Mouse (Mus musculus) cerebellum, adult 2 months (tissue): ENCODE results near the gene Cblc. TPM values are rescaled to one million over a fixed set of nuclear protein-coding genes. Genes with fewer than 3 reads are reported as not detected.

Experiments used
- DNase-seq, 2 experiments: peaks; one replicate each; pipeline ENCODE4 v3.0.0; 2021
- H3K27ac ChIP-seq: fragments of 200-500 bp; 2 replicates; pipeline ENCODE4 v1.5.1; 2012; ENCODE audit warnings: low read length, control low read depth, inconsistent platforms; ENCODE audit not compliant: insufficient read depth
- H3K27me3 ChIP-seq: fragments of 200-500 bp; 2 replicates; pipeline ENCODE4 v1.6.1; 2012; ENCODE audit warnings: inconsistent platforms, mild to moderate bottlenecking, low read length, moderate library complexity; ENCODE audit not compliant: control insufficient read depth, insufficient read depth
- H3K4me1 ChIP-seq: fragments of 200-500 bp; 2 replicates; pipeline ENCODE4 v1.6.1; 2011; ENCODE audit warnings: low read length; ENCODE audit not compliant: control insufficient read depth, insufficient read depth
- H3K4me3 ChIP-seq: fragments of 200-500 bp; replicated peaks from 2 replicates; pipeline ENCODE3; 2011; ENCODE audit warnings: mild to moderate bottlenecking, low read depth, low read length, control low read depth; ENCODE audit not compliant: insufficient read depth
- CTCF ChIP-seq: fragments of 200-500 bp; IDR thresholded peaks from 2 replicates; pipeline ENCODE4 v1.5.1; 2011; ENCODE audit warnings: low read depth, mild to moderate bottlenecking, control low read depth, low read length, moderate library complexity, borderline replicate concordance; ENCODE audit not compliant: insufficient read depth
- POLR2A ChIP-seq: fragments of 200-500 bp; IDR thresholded peaks from 2 replicates; pipeline ENCODE4 v1.6.1; 2011; ENCODE audit warnings: low read length, control low read depth, borderline replicate concordance; ENCODE audit not compliant: insufficient read depth
- WGBS: fragments of 180-500 bp; shearing (Covaris S2); methylation state at CpG from one replicate; pipeline ENCODE4 v1.1.7; 2018; 5-methylcytosine and 5-hydroxymethylcytosine counted together
- polyA plus RNA-seq: library from polyadenylated mRNA; depleted of rRNA; stranded (reverse); fragments of >200 nt; gene quantifications from 2 replicates; pipeline ENCODE4 v1.2.3, GENCODE M21; 2012

Gene Cblc
- polyA plus RNA-seq, 1 experiment = not detected

GRCm38 (mm10) chr7:19769434-19770374 is 26.9 kb downstream of the Cblc start:
- no peaks in the 10 kb centered on the region for H3K4me1 ChIP-seq
- WGBS = 8% methylated on average over 16 of the region's 16 CpGs
- no peaks in the 10 kb centered on the region; the same call in 1 of the 2 replicates for H3K27me3 ChIP-seq
- no peak overlapping the region for H3K4me3 ChIP-seq
- H3K27ac ChIP-seq = no peak overlapping the region
- no peak for DNase-seq
- TF ChIP-seq POLR2A (no peak), CTCF (no peak)

- no peak for DNase-seq
- H3K4me3 ChIP-seq = no peak overlapping the region
- H3K27me3 ChIP-seq = no peaks in the 10 kb centered on the region; the same call in 1 of the 2 replicates
- no peak overlapping the region for H3K27ac ChIP-seq
- TF ChIP-seq CTCF (no peak), POLR2A (no peak)
- 20% methylated on average over 4 of the region's 4 CpGs for WGBS
- H3K4me1 ChIP-seq = no peaks in the 10 kb centered on the region
These were observed 27.6 kb downstream of the Cblc start for GRCm38 (mm10) chr7:19769001-19769400.

DNA sequence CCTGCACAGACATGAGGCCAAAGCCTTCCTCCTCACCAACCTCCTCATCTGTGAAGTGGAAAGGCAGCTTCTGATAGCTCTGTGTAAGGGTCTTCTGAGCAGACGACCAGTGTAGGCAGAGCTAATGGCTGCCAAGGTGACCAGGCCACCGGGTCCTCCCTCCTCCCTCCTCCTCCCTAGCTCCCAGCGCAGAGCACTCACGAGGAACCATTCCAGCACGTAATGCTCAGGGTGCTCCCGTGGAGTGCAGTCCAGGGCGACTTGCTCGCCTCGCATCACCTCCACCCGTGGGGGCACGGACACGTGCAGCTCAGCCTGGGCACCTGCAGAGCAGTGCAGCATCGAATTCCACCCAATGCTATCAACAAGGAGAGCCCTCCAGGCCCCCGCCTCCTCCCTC is 28.4 kb downstream of the Cblc start:
- DNase-seq = no peak
- Histone ChIP-seq H3K27ac (no peak overlapping the region), H3K4me1 (no peaks in the 10 kb centered on the region), H3K27me3 (no peaks in the 10 kb centered on the region; the same call in 1 of the 2 replicates), H3K4me3 (no peak overlapping the region)
- WGBS = 56% methylated on average over 14 of the region's 14 CpGs
- TF ChIP-seq CTCF (no peak), POLR2A (no peak)

GRCm38 (mm10) chr7:19764581-19764980 is 32.0 kb downstream of the Cblc start:
- no peak for TF ChIP-seq CTCF
- TF ChIP-seq POLR2A = no peak
- H3K27ac ChIP-seq = no peak overlapping the region
- no peak overlapping the region for H3K4me3 ChIP-seq
- no peaks in the 10 kb centered on the region for H3K4me1 ChIP-seq
- DNase-seq = no peak
- H3K27me3 ChIP-seq = no peaks in the 10 kb centered on the region
- WGBS = 87% methylated on average over 9 of the region's 9 CpGs

- no peaks in the 10 kb centered on the region for H3K27me3 ChIP-seq
- no peak for TF ChIP-seq CTCF
- TF ChIP-seq POLR2A = no peak
- no peaks in the 10 kb centered on the region for H3K4me1 ChIP-seq
- DNase-seq = no peak
- WGBS = 80% methylated on average over 13 of the region's 13 CpGs
- no peak overlapping the region for H3K4me3 ChIP-seq
- H3K27ac ChIP-seq = no peak overlapping the region
These were observed 32.7 kb downstream of the Cblc start for GRCm38 (mm10) chr7:19763829-19764477.

DNA sequence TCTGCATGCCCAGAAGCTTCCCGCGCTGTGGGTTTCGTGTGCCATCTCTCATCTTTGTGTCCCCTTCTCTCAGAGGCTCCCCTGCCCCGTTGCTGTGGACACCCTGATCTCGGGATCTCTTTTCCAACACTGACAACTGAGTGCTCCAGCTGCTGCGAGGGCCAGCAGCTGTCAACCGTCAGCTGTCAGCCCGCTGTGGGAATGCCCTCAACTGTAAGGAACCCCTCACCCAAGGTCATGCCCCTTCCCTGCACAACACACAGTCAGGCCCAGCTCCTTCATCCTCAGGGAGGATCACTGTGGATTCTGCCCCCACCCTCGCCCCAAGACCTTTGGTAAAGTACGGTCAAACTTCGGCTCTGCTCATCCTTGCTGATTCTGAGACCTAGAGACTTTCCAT is 34.3 kb downstream of the Cblc start:
- H3K27me3 ChIP-seq = no peaks in the 10 kb centered on the region
- WGBS = 75% methylated on average over 11 of the region's 11 CpGs

GRCm38 (mm10) chr7:19760021-19760420 is 36.6 kb downstream of the Cblc start:
- 85% methylated on average over 13 of the region's 13 CpGs for WGBS
- TF ChIP-seq CTCF = no peak
- no peak for TF ChIP-seq POLR2A
- no peak overlapping the region for H3K4me3 ChIP-seq

More for the DNA sequence above, 34.3 kb downstream of the Cblc start:
- Histone ChIP-seq H3K4me3 (no peak overlapping the region), H3K4me1 (no peaks in the 10 kb centered on the region), H3K27ac (no peak overlapping the region)
- TF ChIP-seq CTCF = no peak
- DNase-seq = no peak

More at GRCm38 (mm10) chr7:19760021-19760420, 36.6 kb downstream of the Cblc start:
- DNase-seq = no peak
- no peaks in the 10 kb centered on the region for H3K27me3 ChIP-seq
- H3K27ac ChIP-seq = no peak overlapping the region
- H3K4me1 ChIP-seq = no peaks in the 10 kb centered on the region
